Mouse (Mus musculus) CH12.LX (cell line): ENCODE data around the gene Fnd3c2.
"Not testable (repeated sequence)": the region's sequence is repeated elsewhere in the genome, so short reads cannot be mapped to it uniquely, and the experiment has no call there.

Experiments
- CTCF ChIP-seq, 2 experiments: IDR thresholded peaks in 1 of 2; conservative IDR thresholded peaks in 1 of 2; 2 replicates each; pipeline ENCODE4 v1.5.1; 2011 to 2012; ENCODE audit warnings: low read depth in 2 of 2, low read length in 2 of 2, improper control_type of control experiment in 1 of 2, inconsistent platforms in 1 of 2, mild to moderate bottlenecking in 1 of 2, moderate library complexity in 1 of 2
- MEF2A ChIP-seq: IDR thresholded peaks from 2 replicates; pipeline ENCODE4 v1.6.1; 2014; ENCODE audit warnings: low read depth, mild to moderate bottlenecking, inconsistent platforms, low read length, improper control_type of control experiment, borderline replicate concordance
- POLR2A ChIP-seq: IDR thresholded peaks from 2 replicates; pipeline ENCODE4 v1.6.1; 2011; ENCODE audit warnings: low read depth, mild to moderate bottlenecking, improper control_type of control experiment, low read length
- TCF12 ChIP-seq: IDR thresholded peaks from 2 replicates; pipeline ENCODE4 v1.6.1; 2014; ENCODE audit warnings: low read depth, mild to moderate bottlenecking, inconsistent platforms, low read length, improper control_type of control experiment
- USF1 ChIP-seq: IDR thresholded peaks from 2 replicates; pipeline ENCODE4 v1.6.1; 2014; ENCODE audit warnings: low read depth, mild to moderate bottlenecking, inconsistent platforms, low read length, improper control_type of control experiment
- USF2 ChIP-seq: conservative IDR thresholded peaks from 2 replicates; pipeline ENCODE4 v1.6.1; 2011; ENCODE audit warnings: low read depth, low read length, improper control_type of control experiment

DNA sequence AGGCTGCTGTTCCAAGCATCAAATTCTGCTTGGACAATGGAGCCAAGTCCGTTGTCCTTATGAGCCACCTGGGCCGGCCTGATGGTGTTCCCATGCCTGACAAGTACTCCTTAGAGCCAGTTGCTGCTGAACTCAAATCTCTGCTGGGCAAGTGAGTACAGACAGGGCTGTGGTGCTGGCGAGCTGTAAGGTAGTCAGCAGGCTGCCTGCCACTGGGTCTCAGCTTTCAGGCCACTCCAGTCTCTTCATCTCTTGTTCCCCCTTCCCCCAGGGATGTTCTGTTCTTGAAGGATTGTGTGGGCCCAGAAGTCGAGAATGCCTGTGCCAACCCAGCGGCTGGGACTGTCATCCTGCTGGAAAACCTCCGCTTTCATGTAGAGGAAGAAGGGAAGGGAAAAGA is 60.8 kb downstream of the Fnd3c2 start:
- TF ChIP-seq POLR2A; TCF12; CTCF (conservative IDR thresholded peaks at IDR 0.05 in 1 of 2, IDR thresholded peaks at IDR 0.05 in 1 of 2; ENCODE audit: low read depth in 2 of 2, low read length in 2 of 2); USF1; MEF2A; USF2: not testable (repeated sequence)
